Mouse (Mus musculus): Measurements from ENCODE around the gene Tmem74b. TPM values are rescaled to one million over a fixed set of nuclear protein-coding genes. Genes with fewer than 3 reads are reported as not detected.

Tmem74b gene
- polyA plus RNA-seq (2017; shearing (Covaris generic)), result not detected

DNA sequence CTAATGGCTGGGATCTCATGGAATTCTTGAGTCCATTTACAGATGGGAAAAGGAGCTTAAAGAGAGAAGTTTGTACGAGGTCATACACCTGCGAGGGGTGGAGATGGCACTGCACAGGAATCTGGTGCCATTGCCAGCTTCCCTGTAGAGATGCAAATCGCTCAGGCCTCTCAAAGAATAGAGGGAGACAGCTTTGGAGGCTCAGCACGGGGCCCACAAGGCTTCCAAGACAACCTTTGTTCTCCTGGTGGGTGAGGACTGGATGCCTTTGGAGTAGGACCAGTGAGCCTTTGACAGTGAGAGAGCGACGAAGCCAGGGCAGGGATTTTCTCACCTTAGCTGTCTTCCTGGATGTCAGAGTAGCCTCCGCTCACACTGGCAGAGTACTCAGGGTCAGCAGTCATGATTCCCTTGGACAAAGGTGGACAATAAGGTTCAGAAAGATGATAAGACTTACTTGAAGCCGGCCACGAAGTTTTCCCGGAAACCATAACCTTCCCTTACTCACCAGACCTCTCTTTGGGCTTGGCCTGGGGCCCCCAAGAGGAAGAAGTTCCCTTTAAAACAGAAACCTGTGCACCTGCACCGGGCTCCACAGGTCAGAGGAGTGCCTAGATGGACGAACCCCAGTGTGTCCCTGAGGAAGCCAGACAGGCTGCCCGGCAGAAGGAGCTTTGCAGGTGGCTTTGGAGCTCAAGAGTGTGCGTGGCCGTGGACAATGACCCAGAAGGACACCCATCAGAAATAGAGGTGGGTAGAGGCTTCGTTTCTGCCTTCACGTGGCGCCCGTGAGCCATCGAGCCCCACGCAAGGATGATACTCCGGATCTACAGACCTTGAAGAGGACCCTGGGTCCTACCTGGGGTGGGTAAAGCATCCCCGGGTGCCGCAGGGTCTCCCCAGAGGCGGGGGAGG lies at the start of gene Tmem74b:
Gene Tmem74b (plus strand): TSS at position 778 of the 915 bp plus-strand sequence.

GRCm38 (mm10) chr2:151668433-151668832 lies 33.4 kb upstream of the Tmem74b start, which contains the start of gene Rad21l:
Gene Rad21l, minus strand, starts transcription at chr2:151668533.

DNA sequence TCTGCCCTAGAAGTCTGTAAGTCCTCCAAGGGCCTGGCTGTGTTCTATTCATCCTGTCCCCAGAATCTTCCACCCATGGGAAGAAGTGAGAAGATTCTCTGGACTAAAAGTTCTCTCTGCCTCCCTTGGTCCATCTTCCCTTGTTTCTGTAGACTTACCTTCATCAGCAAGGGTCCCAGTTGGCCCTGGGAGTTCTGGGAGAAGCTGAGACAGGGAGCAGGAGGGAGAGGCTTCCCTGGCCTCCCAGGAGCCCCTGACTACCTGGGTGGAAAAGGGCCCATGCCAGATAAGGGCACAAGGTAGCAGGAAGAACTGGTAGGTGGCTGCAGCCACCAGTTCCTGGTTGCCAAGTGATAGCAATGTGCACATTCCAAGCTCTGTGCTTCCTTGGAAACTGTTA lies 42.0 kb downstream of the Tmem74b start, which contains the start of gene Psmf1:
Gene Psmf1 (minus strand): TSS at position 342 of the 400 bp plus-strand sequence.

Other genes with a start within 250 kb of the Tmem74b start
- 0.27 TPM for gene 4921509C19Rik, start 225.9 kb upstream of the Tmem74b start, polyA plus RNA-seq (2017; shearing (Covaris generic))
- 116 TPM for gene Nsfl1c, start 207.8 kb upstream of the Tmem74b start, polyA plus RNA-seq (2017; shearing (Covaris generic))
- 293 TPM for gene Fkbp1a, start 159.5 kb upstream of the Tmem74b start, polyA plus RNA-seq (2017; shearing (Covaris generic))
- 119 TPM for gene Sdcbp2, start 129.4 kb upstream of the Tmem74b start, polyA plus RNA-seq (2017; shearing (Covaris generic))
- 0.43 TPM for gene Snph, start 69.4 kb upstream of the Tmem74b start, polyA plus RNA-seq (2017; shearing (Covaris generic))
- not detected for gene Rad21l, start 33.5 kb upstream of the Tmem74b start, polyA plus RNA-seq (2017; shearing (Covaris generic))
- gene Psmf1, start 42.2 kb downstream of the Tmem74b start, polyA plus RNA-seq (2017; shearing (Covaris generic)), result 52.7 TPM
- gene Rspo4, start 140.9 kb downstream of the Tmem74b start, polyA plus RNA-seq (2017; shearing (Covaris generic)), result not detected
- gene Angpt4, start 209.2 kb downstream of the Tmem74b start, polyA plus RNA-seq (2017; shearing (Covaris generic)), result not detected

Data from effector memory CD4-positive, alpha-beta T cell, adult 7 months (primary cell).